Mouse (Mus musculus): ENCODE measurements at regions not wholly inside any gene's neighbourhood (a gene's known extent, or its start where the extent isn't known, plus 50 kb on each side); places are given as distances from the start of the nearest gene placed in this dataset.

- no peak overlapping the region for H3K9ac ChIP-seq (replicated peaks)
- H3K4me3 ChIP-seq (replicated peaks): no peak overlapping the region
- H3K27ac ChIP-seq (replicated peaks): no peak overlapping the region
- H3K4me1 ChIP-seq: peaks cover 11% of the 10 kb centered on the region; the same call in 1 of the 2 replicates
- H3K27me3 ChIP-seq (replicated peaks): no peaks in the 10 kb centered on the region
- no peaks in the 10 kb centered on the region for H3K36me3 ChIP-seq
- no peak overlapping the region for H3K4me2 ChIP-seq
- 55% methylated on average over 9 of the region's 9 CpGs for WGBS
- no peaks in the 10 kb centered on the region for H3K9me3 ChIP-seq (replicated peaks)
- no peak for ATAC-seq (ENCODE audit: low FRiP score)
These were observed 50.9 kb upstream of the Cplx2 start for GRCm38 (mm10) chr13:54320212-54320611.

- 89% methylated on average over 14 of the region's 14 CpGs for WGBS
- H3K27ac ChIP-seq (replicated peaks): no peak overlapping the region
- no peaks in the 10 kb centered on the region for H3K36me3 ChIP-seq
These were observed 50.1 kb upstream of the Cplx2 start for GRCm38 (mm10) chr13:54321011-54321410.

More at GRCm38 (mm10) chr13:54321011-54321410, 50.1 kb upstream of the Cplx2 start:
- Histone ChIP-seq H3K27me3 (replicated peaks) (no peaks in the 10 kb centered on the region), H3K9me3 (replicated peaks) (no peaks in the 10 kb centered on the region), H3K9ac (replicated peaks) (no peak overlapping the region), H3K4me3 (replicated peaks) (no peak overlapping the region), H3K4me1 (peaks cover 17% of the 10 kb centered on the region), H3K4me2 (no peak overlapping the region)
- ATAC-seq (ENCODE audit: low FRiP score): no peak
